Mouse (Mus musculus) liver, embryonic 13.5 days (tissue): ENCODE data around the gene Mmp24. TPM values are rescaled to one million over a fixed set of nuclear protein-coding genes. Genes with fewer than 3 reads are reported as not detected.

Experiments used
- ATAC-seq: fragments of 200-750 bp; cut with Nextera tagmentation; 2 replicates; pipeline ENCODE4 v1.8.0; 2017; ENCODE audit warnings: low read depth, mild to moderate bottlenecking, moderate number of reproducible peaks, moderate library complexity
- DNase-seq: peaks from one replicate; pipeline ENCODE4 v3.0.0; 2022
- H3K27ac ChIP-seq: fragments of 300-500 bp; sonication (generic); 2 replicates; pipeline ENCODE4 v1.5.1; 2015; ENCODE audit warnings: moderate library complexity, mild to moderate bottlenecking, inconsistent platforms
- H3K27me3 ChIP-seq: fragments of 300-500 bp; sonication (generic); 2 replicates; pipeline ENCODE4 v1.6.1; 2015; ENCODE audit warnings: mild to moderate bottlenecking, inconsistent platforms
- H3K36me3 ChIP-seq: fragments of 300-500 bp; sonication (generic); 2 replicates; pipeline ENCODE4 v1.6.1; 2015; ENCODE audit warnings: mild to moderate bottlenecking, inconsistent platforms
- H3K4me1 ChIP-seq: fragments of 300-500 bp; sonication (generic); replicated peaks from 2 replicates; pipeline ENCODE4 v1.6.1; 2015; ENCODE audit warnings: inconsistent platforms
- H3K4me2 ChIP-seq: fragments of 300-500 bp; sonication (generic); 2 replicates; pipeline ENCODE4 v1.6.1; 2015; ENCODE audit warnings: inconsistent platforms, mild to moderate bottlenecking, moderate library complexity
- H3K4me3 ChIP-seq: fragments of 300-500 bp; sonication (generic); replicated peaks from 2 replicates; pipeline ENCODE4 v1.5.1; 2015; ENCODE audit warnings: mild to moderate bottlenecking, inconsistent platforms
- H3K9ac ChIP-seq: fragments of 300-500 bp; sonication (generic); 2 replicates; pipeline ENCODE4 v1.6.1; 2015; ENCODE audit warnings: mild to moderate bottlenecking, inconsistent platforms
- H3K9me3 ChIP-seq: fragments of 300-500 bp; sonication (generic); replicated peaks from 2 replicates; pipeline ENCODE4 v1.6.1; 2016; ENCODE audit warnings: inconsistent platforms
- WGBS: fragments of 180-500 bp; shearing (Covaris S2); methylation state at CpG from one replicate; pipeline ENCODE4 v1.1.7; 2015; ENCODE audit not compliant: insufficient replicate concordance; 5-methylcytosine and 5-hydroxymethylcytosine counted together
- polyA plus RNA-seq: library from polyadenylated mRNA; unstranded; fragments of >200 nt; fragmentation: Nextera tagmentation; extraction: Ambion mirVana; gene quantifications from 2 replicates; pipeline ENCODE4 v1.2.1, GENCODE M21; 2015

The Mmp24 gene
- polyA plus RNA-seq, 1 experiment from 2014 or later = not detected

- ATAC-seq (no peak), DNase-seq (no peak)
- H3K9me3 ChIP-seq = no peaks in the 10 kb centered on the region
- peaks cover 8% of the 10 kb centered on the region; the same call in 1 of the 2 replicates for H3K4me1 ChIP-seq
- no peak overlapping the region for H3K9ac ChIP-seq
- H3K36me3 ChIP-seq = no peaks in the 10 kb centered on the region
- peaks cover 73% of the 10 kb centered on the region for H3K27me3 ChIP-seq
- H3K27ac ChIP-seq = no peak overlapping the region
- 55% methylated on average over 10 of the region's 10 CpGs for WGBS
- H3K4me2 ChIP-seq = no peak overlapping the region
- no peak overlapping the region for H3K4me3 ChIP-seq
Observed at GRCm38 (mm10) chr2:155776824-155777687, 1.9 kb downstream of the Mmp24 start.

GRCm38 (mm10) chr2:155777688-155777985 lies 2.5 kb downstream of the Mmp24 start:
- no peaks in the 10 kb centered on the region for H3K36me3 ChIP-seq
- H3K4me1 ChIP-seq = peaks cover 8% of the 10 kb centered on the region; the same call in 1 of the 2 replicates
- peaks cover 67% of the 10 kb centered on the region for H3K27me3 ChIP-seq
- H3K4me2 ChIP-seq = no peak overlapping the region
- H3K27ac ChIP-seq = no peak overlapping the region
- H3K9me3 ChIP-seq = no peaks in the 10 kb centered on the region
- DNase-seq (no peak), ATAC-seq (no peak)
- 74% methylated on average over 4 of the region's 4 CpGs for WGBS
- H3K9ac ChIP-seq = no peak overlapping the region
- H3K4me3 ChIP-seq = no peak overlapping the region

- no peak overlapping the region for H3K4me2 ChIP-seq
- ATAC-seq (no peak), DNase-seq (no peak)
- H3K27ac ChIP-seq = no peak overlapping the region
- no peaks in the 10 kb centered on the region for H3K9me3 ChIP-seq
- H3K9ac ChIP-seq = no peak overlapping the region
- no peak overlapping the region for H3K4me3 ChIP-seq
- WGBS = 56% methylated on average over 6 of the region's 6 CpGs
- peaks cover 63% of the 10 kb centered on the region for H3K27me3 ChIP-seq
- peaks cover 8% of the 10 kb centered on the region; the same call in 1 of the 2 replicates for H3K4me1 ChIP-seq
- H3K36me3 ChIP-seq = no peaks in the 10 kb centered on the region
Observed at GRCm38 (mm10) chr2:155778004-155778403, 2.9 kb downstream of the Mmp24 start.

- peaks cover 53% of the 10 kb centered on the region for H3K27me3 ChIP-seq
- 52% methylated on average over 7 of the region's 7 CpGs for WGBS
- no peak for ATAC-seq
Observed at GRCm38 (mm10) chr2:155779066-155779465, 3.9 kb downstream of the Mmp24 start.

GRCm38 (mm10) chr2:155779506-155779905 lies 4.4 kb downstream of the Mmp24 start:
- ATAC-seq (no peak), DNase-seq (no peak)
- H3K4me3 ChIP-seq = no peak overlapping the region
- H3K4me2 ChIP-seq = no peak overlapping the region
- no peak overlapping the region for H3K9ac ChIP-seq
- H3K36me3 ChIP-seq = no peaks in the 10 kb centered on the region
- H3K27ac ChIP-seq = no peak overlapping the region
- H3K9me3 ChIP-seq = no peaks in the 10 kb centered on the region
- H3K27me3 ChIP-seq = peaks cover 48% of the 10 kb centered on the region
- 59% methylated on average over 3 of the region's 3 CpGs for WGBS
- peaks cover 8% of the 10 kb centered on the region; the same call in 1 of the 2 replicates for H3K4me1 ChIP-seq

More at GRCm38 (mm10) chr2:155779066-155779465, 3.9 kb downstream of the Mmp24 start:
- Histone ChIP-seq H3K4me1 (peaks cover 8% of the 10 kb centered on the region; the same call in 1 of the 2 replicates), H3K36me3 (no peaks in the 10 kb centered on the region), H3K4me3 (no peak overlapping the region), H3K27ac (no peak overlapping the region), H3K9ac (no peak overlapping the region), H3K4me2 (no peak overlapping the region), H3K9me3 (no peaks in the 10 kb centered on the region)
- DNase-seq = no peak

- DNase-seq (no peak), ATAC-seq (no peak)
- no peak overlapping the region for H3K4me2 ChIP-seq
- H3K27ac ChIP-seq = no peak overlapping the region
- H3K4me3 ChIP-seq = no peak overlapping the region
- no peaks in the 10 kb centered on the region for H3K9me3 ChIP-seq
- H3K36me3 ChIP-seq = no peaks in the 10 kb centered on the region
- H3K9ac ChIP-seq = no peak overlapping the region
- no peaks in the 10 kb centered on the region for H3K4me1 ChIP-seq
- 69% methylated on average over 6 of the region's 6 CpGs for whole genome bisulfite sequencing
- H3K27me3 ChIP-seq = peaks cover 22% of the 10 kb centered on the region
Observed at GRCm38 (mm10) chr2:155784534-155784933, 9.4 kb downstream of the Mmp24 start.

- ATAC-seq = no peak
- H3K9ac ChIP-seq = no peak overlapping the region
- no peak for DNase-seq
- H3K4me2 ChIP-seq = no peak overlapping the region
- H3K9me3 ChIP-seq = no peaks in the 10 kb centered on the region
- H3K27ac ChIP-seq = no peak overlapping the region
- 29% methylated on average over 5 of the region's 5 CpGs for WGBS
- H3K4me1 ChIP-seq = no peaks in the 10 kb centered on the region
- H3K4me3 ChIP-seq = no peak overlapping the region
- H3K27me3 ChIP-seq = peaks cover 15% of the 10 kb centered on the region; the same call in 1 of the 2 replicates
- H3K36me3 ChIP-seq = no peaks in the 10 kb centered on the region
Observed at GRCm38 (mm10) chr2:155786905-155787304, 11.8 kb downstream of the Mmp24 start.

- WGBS = 47% methylated on average over 18 of the region's 18 CpGs
- Histone ChIP-seq H3K4me2 (no peak overlapping the region), H3K9me3 (no peaks in the 10 kb centered on the region), H3K4me1 (no peaks in the 10 kb centered on the region), H3K36me3 (no peaks in the 10 kb centered on the region), H3K27ac (no peak overlapping the region), H3K9ac (no peak overlapping the region), H3K27me3 (peaks cover 15% of the 10 kb centered on the region; the same call in 1 of the 2 replicates), H3K4me3 (no peak overlapping the region)
- ATAC-seq = no peak
- no peak for DNase-seq
Observed at GRCm38 (mm10) chr2:155787949-155788931, 13.1 kb downstream of the Mmp24 start.

GRCm38 (mm10) chr2:155792899-155793298 lies 17.8 kb downstream of the Mmp24 start:
- peaks cover 11% of the 10 kb centered on the region; the same call in 1 of the 2 replicates for H3K27me3 ChIP-seq
- H3K4me3 ChIP-seq = no peak overlapping the region
- H3K36me3 ChIP-seq = no peaks in the 10 kb centered on the region
- no peak overlapping the region for H3K9ac ChIP-seq
- H3K27ac ChIP-seq = no peak overlapping the region
- H3K4me2 ChIP-seq = no peak overlapping the region
- 40% methylated on average over 12 of the region's 12 CpGs for WGBS
- no peaks in the 10 kb centered on the region for H3K4me1 ChIP-seq
- H3K9me3 ChIP-seq = no peaks in the 10 kb centered on the region
- ATAC-seq (no peak), DNase-seq (no peak)

- DNase-seq (no peak), ATAC-seq (no peak)
- Histone ChIP-seq H3K4me1 (no peaks in the 10 kb centered on the region), H3K27me3 (peaks cover 14% of the 10 kb centered on the region; the same call in 1 of the 2 replicates), H3K36me3 (no peaks in the 10 kb centered on the region), H3K9me3 (no peaks in the 10 kb centered on the region), H3K9ac (no peak overlapping the region), H3K27ac (no peak overlapping the region), H3K4me2 (no peak overlapping the region), H3K4me3 (no peak overlapping the region)
- WGBS = 68% methylated on average over 12 of the region's 12 CpGs
Observed at GRCm38 (mm10) chr2:155794674-155795445, 19.7 kb downstream of the Mmp24 start.
